Mouse (Mus musculus): ENCODE measurements around the gene Mrpl18.
A peak's percentile ranks its signal among the peaks of the same experiment; 100 is the strongest.
"Not testable (repeated sequence)": the region's sequence is repeated elsewhere in the genome, so short reads cannot be mapped to it uniquely, and the experiment has no call there.

Gene Mrpl18

DNA sequence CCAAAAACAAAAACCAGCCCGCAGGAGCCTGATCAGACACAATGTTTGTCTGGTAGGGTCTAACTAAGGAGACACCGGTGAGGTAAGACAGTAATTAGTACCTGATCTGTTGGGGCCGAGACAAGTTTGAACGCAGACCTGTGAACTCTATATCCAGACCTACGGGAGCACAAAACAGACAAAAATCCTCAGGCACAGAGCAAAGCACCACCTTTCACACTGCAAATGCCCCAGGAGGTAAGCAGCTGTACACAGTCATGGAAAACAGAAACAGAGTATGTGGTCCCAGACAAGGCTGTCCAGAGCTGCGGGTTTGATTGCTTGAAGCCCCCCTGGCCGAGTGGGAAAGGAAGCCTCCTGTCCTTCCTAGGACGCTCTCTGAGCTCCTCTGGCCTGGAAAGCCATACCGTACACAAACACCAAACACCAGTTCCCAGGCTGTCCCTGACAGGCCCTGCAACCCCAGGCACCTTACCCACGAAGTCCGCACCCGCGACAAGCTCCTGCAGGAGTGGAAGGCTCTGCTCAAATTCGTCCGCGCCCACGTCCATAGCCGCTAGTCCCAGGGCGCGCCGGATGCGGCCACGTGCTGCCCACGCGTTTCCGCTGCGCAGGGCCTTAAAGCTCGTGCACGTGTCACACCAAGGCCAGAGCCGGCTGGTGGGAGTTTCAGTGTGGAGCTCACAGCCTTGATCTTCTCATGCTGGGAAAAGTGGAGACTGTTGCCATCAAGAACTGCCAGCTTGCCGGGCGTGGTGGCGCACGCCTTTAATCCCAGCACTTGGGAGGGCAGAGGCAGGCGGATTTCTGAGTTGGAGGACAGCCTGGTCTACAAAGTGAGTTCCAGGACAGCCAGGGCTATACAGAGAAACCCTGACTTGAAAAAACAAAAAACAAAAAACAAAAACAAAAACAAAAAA is 6.5 kb downstream of the Mrpl18 start, which contains the start of gene Pnldc1:
Gene Pnldc1 (minus strand): TSS at position 870 of the 920 bp plus-strand sequence.
- no peak for DNase-seq (ENCODE audit: low read depth, low spot score)

DNA sequence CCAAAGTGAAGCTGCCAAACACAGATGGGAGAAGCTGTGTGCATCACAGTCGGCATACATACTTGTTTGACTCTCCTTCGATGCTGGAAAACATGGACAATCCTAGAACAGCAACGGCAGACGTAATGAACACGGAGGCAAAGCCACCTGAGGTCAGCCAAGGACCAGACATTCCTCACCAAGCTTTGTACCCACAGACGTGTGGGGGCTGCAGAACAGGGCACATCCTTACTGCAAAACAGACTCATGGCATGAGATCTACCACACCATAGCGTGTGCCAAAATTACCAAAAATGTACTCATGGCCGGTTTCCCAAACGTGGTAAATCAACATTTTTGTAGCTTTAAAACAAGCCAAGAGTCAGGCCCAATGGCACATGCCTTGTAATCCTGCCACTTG is 9.7 kb downstream of the Mrpl18 start:
- DNase-seq (ENCODE audit: low read depth, low spot score) = no peak

DNA sequence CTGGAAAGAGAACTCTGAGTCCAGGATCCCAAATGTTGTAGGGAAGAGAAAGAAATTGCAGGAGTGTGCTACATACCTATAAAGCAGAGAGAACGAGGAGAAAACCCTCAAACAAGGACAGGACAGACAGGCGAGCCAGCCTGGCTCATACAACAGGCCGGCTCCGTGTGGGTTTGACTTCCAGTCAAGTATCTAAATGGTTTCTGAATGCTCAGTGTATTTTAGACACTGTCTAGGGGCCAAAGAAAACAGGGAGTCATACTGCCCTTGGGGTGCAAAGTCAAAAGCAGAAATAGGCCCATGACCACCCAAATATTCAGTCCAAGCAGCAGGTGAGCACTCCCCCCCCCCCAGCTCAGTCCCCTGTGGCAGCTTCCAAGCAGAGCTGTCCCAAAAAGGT is 10.3 kb downstream of the Mrpl18 start:
- no peak for DNase-seq (ENCODE audit: low read depth, low spot score)

DNA sequence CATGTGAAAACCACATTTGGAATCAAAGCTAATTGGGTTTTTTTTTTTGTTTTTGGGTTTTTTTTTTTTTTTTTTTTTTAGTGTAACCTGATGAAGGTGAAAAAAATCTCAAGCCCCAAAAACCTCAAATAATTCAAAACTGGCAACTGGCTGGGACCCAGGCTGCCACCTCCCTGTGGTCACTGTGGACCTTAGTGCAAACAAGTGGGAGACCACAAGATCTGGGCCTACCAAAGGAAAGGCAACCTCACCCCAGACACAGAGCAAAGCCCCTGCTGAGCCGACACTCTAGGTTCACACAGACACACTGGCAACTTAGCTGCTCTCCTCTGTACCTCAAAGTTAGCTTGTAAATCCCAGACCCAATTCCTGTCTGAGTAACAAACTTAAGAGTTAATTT is 11.8 kb downstream of the Mrpl18 start:
- no peak for DNase-seq (ENCODE audit: low read depth, low spot score)

DNA sequence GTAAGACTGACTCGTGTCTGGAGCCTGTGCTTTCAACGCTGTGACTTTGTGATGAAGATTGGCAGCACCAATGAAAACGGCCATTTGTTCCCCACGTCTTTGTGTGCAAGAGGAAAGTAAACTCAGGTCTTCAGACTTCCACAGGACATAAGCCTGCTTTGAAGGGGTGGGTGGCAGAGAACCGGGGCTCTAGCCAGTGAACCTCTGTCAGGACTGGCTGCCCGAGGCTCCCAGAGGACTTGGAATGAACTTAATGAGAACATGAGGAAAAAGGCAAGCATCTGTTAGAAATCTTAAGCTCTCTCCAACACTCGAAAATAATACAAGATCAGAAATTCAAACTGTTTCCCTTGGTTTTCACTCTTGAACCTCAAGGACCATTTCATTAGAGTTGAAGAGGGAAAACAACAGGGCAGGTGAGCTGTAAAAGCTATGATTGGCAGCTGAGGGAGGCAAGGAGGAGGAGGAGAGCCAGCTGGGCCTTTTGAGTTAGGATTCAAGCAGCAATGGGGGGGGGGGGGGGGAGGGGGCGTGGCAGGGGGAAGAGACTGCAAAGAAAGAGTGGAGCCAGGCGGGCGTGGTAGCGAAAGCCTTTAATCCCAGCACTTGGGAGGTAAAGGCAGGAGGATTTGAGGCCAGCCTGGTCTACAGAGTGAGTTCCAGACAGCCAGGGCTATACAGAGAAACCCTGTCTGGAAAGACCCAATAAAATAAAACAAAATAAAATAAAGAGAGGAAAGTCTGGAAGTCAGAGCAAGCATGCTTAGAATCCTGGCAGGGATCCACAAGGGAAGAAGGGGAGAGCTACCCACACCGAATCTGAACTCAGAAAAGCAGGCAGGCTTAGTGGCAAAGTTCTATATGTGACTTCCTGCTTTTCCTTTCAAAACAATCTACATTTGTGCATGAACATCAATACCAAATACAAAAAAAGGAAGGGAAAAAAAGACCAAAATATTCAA is 12.5 kb downstream of the Mrpl18 start:
- DNase-seq (ENCODE audit: low read depth, low spot score) = no peak

DNA sequence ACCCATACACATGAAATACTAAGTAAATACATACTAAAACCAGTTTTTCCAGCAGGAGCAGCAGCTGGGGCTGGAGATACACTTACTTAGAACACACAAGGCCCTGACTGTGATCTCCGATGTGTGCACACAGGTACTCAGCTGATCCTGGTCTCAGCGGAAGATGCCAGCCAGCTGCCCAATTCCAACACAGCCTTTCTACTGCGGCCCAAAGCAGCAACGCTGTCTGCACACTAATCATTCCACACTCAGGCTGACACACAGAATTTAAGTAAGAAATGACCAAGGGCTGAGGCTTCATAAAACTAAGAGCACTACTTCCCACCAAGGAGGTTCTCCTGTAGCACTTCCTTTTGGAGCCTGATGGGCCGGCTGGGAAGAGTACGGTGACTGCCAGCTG is 13.9 kb downstream of the Mrpl18 start:
- no peak for DNase-seq (ENCODE audit: low read depth, low spot score)

DNA sequence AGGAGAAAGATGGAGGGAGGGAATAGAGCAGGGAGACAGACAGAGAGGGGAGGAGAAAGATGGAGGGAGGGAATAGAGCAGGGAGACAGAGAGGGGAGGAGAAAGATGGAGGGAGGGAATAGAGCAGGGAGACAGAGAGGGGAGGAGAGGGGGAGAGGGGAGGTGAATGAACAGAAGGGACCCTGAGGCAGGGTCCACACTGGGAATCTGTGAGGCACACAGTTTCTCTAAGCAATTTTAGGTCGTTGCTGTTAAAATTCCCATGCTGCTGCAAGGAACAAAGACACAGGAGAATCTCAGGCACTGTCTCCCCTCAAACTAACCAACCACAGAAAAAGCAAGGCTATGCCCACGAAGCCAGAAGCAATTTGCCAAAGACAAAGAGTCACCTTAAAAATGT is 17.5 kb downstream of the Mrpl18 start:
- DNase-seq (ENCODE audit: low read depth, low spot score) = not testable (repeated sequence)

DNA sequence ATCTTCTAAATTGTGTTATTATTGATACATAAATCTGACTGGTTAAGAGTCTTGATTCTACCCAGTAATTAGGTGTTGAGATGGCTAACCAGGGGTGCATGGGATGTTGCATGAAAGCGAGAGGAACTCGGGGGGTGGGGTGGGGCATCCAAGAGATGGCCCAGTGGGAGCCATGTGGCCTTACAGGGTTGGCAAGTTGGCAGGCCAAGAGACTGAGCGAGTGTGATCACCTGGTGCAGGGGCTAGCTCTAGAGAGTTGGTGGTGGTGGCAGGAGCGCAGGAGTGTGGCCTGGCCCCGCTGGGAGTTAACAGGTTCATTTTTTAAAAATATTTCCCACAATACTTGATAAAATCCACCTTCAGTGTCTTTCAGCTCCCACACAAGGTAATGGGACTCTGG is 18.5 kb downstream of the Mrpl18 start:
- DNase-seq (ENCODE audit: low read depth, low spot score) = no peak

DNA sequence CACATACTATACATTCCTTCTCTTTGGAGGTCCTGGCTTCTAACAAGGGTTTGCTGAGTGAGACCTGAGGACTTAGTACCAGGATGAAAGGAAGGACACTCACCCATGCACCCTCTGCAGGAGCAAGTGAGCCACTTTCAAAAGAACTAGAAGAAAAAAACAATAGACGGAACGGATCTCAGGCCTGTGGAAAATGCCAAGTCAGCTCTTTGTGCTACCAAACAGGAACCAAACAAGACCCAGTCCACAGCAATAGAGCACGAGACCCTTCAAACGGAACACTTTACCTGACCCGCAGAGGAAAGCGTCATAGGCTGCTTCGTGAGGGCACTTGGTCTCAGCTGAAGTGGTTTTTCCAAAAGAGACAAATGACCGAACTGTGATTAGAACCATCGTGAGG is 24.1 kb downstream of the Mrpl18 start:
- DNase-seq (ENCODE audit: low read depth, low spot score) = no peak

DNA sequence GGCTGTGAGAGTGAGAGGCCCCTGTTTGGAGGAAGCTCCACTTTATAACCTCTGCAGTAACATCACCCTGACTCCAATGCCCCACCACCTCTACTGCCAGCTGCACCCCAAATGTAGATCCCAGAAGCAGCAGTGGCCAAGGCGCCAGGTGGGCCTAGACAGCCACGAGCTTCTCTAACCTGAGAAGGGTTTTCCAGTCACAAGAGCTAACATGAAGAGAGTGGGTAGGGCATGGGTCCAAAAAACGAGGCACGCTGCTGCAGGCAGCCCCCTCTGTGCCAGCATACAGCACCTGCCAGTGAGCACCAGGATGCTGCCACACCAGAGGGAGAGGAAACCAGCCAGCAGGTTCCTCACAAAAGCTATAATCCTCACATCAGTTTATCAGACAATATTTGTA is 25.1 kb downstream of the Mrpl18 start:
- no peak for DNase-seq (ENCODE audit: low read depth, low spot score)

DNA sequence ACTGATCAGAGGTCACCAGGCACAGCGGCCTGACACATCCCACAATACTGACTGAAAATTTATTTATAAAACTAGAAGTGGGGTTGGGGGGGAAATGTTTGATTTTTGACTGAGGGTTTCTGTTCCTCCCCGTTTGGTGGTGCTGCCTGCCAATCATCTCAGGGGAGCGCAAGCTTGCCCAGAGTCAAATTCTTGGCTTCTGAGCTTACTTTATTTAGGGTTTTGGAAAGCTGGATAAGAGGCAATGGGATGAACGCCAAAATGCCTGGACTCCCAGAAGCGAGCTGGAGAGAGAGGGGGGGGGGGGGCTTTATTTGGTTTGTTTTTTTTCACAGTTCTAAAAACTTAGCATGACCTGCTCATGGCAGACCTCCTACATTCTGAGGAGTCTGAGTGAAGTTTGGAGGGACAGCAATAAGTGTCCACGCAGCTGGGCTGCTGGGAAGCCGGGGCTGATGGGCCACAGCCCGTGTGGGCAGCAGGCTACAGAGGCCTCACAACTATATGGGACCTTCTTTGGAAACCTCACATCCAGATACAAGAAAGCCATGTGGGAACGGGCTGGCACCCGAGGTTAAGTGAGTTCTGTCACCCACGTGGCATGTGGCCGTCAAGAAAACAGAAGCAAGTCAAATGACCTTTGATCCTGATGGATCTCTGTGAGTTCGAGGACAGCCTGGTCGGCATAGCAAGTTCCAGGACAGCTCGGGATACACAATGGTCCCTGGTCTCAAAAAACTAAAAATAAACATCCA is 28.9 kb downstream of the Mrpl18 start:
- no peak for DNase-seq (ENCODE audit: low read depth, low spot score)

DNA sequence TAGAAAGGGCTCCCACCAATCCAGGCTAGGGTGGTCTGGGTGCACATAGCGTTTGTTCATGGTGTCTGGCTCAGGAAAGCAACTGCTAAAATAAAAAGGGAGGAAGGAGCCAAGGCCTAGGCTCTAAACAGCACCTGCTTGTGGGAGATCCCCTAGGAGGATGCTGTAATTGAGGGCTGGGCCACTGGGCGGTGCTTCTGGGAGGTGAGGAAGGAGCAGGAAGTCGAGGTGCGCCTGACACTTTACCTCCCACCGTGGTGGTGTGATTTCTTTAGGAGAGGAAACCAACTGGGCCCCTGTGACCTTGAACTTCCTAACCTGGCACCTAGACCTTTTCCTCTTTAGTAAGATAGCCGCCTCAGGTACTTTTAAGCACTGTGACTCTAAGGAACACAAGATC is 29.5 kb downstream of the Mrpl18 start:
- DNase-seq (ENCODE audit: low read depth, low spot score) = no peak

DNA sequence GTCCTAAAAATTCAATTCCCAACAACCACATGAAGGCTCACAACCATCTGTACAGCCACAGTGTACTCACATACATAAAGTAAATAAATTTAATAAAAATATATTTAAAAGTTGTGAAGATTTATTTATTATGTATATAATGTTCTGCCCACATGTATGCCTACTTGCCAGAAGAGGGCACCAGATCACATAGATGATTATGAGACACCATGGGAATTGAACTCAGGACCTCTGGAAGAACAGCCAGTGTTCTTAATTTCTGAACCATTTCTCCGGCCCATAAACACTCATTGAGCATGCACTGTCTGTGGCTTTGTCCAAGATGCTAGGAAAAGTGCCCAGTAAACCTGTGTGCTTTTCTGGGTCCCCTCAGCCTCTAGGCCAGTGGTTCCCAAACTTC is 34.9 kb downstream of the Mrpl18 start:
- DNase-seq (ENCODE audit: low read depth, low spot score) = no peak

DNA sequence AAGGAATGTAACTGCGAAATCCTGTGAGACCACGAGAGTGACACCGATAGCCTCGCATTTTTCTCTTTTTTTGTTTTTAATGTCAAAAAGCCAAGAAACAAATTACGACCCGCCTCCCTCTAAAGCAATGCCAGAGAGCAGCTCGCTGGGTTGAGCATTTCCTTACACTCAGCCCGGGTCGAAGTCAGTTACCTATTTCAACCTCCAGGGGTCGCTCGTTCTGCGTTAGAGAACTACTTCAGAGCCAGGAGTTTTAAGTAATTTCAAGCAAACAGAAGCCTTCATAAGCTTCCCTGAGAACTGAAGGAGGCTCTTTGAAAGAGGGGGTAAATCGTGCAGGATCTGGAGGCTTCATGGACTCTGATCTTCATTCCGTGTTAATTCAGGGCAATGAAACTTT is 36.0 kb downstream of the Mrpl18 start:
- DNase-seq (ENCODE audit: low read depth, low spot score) = peak; percentile 88

DNA sequence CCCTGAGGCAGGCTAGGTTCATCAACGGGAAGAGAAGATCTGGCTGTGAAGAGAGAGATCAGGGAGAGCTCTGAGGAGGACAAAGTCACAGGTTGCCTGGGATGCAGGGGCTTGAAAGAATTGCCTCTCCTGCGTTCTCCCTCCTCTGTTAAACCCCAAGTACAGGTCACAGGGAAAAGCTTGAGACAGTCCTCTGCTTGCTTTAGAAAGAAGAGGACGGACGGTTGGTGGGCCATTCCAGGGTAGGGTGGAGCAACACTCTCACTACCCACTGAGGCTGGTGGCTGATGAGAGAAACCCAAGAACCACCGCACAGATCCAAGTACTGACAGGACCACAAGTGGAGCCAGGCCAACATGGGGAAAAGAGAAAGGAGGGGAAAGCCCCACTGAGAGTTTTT is 40.4 kb downstream of the Mrpl18 start, which contains the start of gene Mrgprh:
Gene Mrgprh (plus strand): TSS at position 301 of the 400 bp plus-strand sequence.
- DNase-seq (ENCODE audit: low read depth, low spot score) = no peak

DNA sequence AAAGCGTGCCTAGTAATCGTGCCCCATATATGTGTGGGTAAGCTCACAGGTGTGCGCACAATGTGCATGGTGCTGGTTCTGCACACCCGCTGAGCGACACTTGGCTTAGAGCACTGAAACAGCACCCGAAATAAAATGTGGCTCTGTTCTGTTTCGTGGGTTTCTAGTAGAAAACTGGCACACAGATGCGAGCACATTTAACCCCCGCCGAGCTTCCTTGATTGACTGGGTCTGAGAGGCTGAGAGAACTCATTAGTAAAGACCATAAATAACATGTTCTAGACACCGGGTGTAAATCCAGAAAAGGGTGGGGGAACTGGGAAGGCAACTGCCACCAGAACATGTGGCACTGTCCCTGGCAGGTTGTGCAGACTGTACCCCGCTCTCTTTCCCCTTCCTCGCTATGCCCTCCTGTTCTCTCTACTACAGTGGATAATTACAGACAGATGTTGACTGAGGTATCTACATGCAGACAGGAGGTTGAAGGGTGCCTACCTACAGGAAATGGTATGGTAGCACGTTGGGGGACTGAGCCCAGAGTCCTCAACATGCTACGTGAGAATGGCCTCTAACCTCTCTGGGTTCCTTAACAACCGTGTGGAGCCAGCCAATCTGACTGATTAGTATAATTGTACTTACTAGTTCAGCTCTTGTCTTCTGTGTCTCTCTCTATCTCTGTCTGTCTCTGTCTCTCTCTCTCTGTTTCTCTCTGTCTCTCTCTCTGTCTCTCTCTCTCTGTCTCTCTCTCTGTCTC is 43.7 kb downstream of the Mrpl18 start:
- DNase-seq (ENCODE audit: low read depth, low spot score) = no peak

DNA sequence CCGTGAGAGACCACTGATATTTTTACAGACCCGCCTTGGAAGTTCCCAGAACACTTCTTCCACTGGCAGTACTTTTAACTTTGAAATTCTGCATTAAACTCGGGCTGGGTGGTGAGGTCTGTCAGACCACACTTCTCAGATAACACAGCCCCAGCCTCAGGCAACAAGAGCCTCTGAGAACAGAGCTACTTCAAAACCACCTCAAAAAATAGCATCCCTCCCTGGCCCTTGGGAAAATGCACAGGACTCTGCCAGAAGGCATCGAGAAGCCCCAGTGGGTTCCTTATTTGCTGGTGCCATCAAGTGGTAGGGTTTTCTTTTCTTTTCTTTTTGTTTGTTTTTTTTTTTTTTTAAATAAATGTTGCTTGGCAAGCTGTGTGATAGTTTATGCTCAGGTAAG is 47.5 kb downstream of the Mrpl18 start:
- no peak for DNase-seq (ENCODE audit: low read depth, low spot score)

DNA sequence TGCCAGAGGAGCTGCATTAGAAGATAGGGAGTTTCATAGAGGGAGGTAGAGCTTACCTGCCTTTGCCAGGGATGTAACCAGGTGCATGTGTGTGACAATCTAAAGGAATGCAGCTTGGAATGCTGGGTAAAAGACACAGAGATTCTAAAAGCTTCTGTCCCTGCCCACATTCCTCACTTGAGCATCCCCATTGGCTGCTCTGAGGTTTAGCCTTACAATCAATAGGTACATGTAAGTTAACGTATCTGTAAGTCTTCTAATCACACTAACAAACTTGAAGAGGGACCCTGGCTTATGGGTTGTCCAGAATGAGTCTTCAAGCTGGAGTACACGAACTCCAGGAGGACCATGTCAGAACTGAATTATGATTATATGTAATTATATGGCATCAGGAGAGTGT is 48.1 kb downstream of the Mrpl18 start, which contains the start of gene Mas1:
Gene Mas1 (minus strand): TSS at position 101 of the 400 bp plus-strand sequence.
- DNase-seq (ENCODE audit: low read depth, low spot score) = no peak

DNA sequence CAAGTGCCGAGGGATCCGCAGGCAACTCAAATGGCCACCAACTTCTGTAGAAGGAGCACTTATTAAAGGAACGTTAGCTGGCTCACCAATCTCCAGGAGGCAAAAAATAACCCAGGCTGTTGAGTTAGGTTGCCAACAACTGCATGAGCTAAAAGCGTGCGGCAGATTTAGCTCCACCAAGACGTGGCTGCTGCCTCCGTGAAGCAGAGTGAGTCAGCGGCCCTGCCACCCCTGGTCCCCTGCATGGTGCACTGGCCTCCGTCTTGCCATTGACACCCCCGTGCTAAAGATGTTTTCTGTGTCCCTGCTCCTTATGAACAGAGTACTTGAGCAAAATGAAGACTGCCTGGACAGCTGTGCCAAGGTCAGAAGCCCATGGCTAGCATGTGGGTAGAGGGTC is 49.3 kb downstream of the Mrpl18 start:
- DNase-seq (ENCODE audit: low read depth, low spot score) = no peak

DNA sequence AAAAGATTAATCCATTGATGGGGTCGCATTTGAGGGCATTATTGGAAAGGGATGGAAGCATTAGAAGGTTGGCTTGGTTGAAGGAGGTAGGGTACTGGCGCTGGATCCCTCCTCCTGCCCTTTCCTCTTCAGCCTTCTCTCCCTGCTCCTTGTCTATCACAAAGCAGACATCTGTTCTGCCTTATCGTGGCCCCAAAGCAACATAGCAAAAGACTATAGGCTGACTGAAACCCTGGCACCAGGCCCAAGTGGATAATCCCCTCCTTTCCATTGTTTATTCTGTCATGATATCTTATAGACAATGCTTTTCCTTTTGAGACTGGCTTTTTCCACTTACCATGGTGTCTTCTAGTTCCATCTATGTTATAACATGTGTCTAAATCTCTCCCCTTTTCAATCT is 50.7 kb downstream of the Mrpl18 start:
- no peak for DNase-seq (ENCODE audit: low read depth, low spot score)

DNA sequence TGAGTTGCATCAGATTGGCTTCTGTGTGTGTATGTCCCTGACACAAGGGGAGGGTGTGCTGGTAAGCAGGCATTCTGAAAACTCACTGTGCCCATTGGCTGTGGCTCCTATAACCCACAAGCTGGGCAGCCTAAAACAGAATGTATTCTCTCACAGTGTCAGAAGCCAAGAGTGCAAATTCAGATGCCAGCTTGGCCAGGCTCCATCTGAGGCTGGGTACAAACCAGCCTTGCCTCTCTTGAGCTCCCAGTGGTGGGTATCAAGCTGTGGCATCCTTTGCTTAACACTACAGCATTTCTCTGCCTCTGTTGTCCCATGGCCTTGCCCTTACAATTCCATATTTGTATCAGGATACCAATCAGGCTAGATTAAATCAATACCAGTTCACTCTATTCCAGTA is 52.0 kb downstream of the Mrpl18 start:
- DNase-seq (ENCODE audit: low read depth, low spot score) = no peak
